ENCODE assay signal across 9 mouse cellular contexts in the genomic region with DNA sequence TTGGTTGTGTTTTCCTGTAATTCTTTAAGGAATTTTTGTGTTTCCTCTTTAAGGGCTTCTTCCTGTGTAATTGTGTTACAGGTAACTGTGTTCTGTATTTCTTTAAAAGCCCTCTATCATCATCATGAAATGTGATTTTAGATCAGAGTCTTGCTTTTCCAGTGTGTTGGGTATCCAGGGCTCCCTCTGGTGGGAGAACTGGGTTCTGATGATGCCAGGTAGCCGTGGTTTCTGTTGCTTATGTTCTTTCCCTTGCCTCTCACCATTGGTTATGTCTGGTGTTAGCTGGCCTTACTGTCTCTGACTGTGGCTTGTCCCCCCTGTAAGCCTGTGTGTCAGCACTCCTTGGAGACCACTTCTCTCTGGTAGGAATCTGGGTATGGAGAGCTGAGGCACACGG. TPM values are rescaled to one million over a fixed set of nuclear protein-coding genes. Genes with fewer than 3 reads are reported as not detected.
DNase-seq lines count a peak whose midpoint lies in the region; ATAC-seq and TF ChIP-seq lines count a peak whose summit lies in the region.
"Had no signal": no experiment of that assay in that cellular context is flagged by ENCODE, and none has a peak within 500 bp of the region (broad histone marks: within the 10 kb centered on the region; RNA-seq: fewer than 3 reads in every experiment).

No protein-coding gene starts in this region.

- no peak for ATAC-seq in stomach, postnatal 0 days (ENCODE audit: low FRiP score, low TSS enrichment)
- no peak for ATAC-seq in frontal cortex, adult (ENCODE audit: low TSS enrichment)

- 58% methylated on average over 2 of the region's 2 CpGs for WGBS in stomach, postnatal 0 days

- no peaks in the 10 kb centered on the region for H3K4me1 ChIP-seq in stomach, postnatal 0 days (replicated peaks; ENCODE audit: control insufficient read depth, insufficient read depth)
- H3K4me1 ChIP-seq: neural tube, embryonic 13.5 days had no signal

- TF ChIP-seq EP300 in stomach, postnatal 0 days (optimal IDR thresholded peaks at IDR 0.05) = no peak

- H3K4me2 ChIP-seq in stomach, postnatal 0 days (replicated peaks; ENCODE audit: low read depth) = no peak overlapping the region
- H3K4me2 ChIP-seq: neural tube, embryonic 13.5 days had no signal

- TF ChIP-seq CTCF in stomach, postnatal 0 days (IDR thresholded peaks at IDR 0.05; ENCODE audit: low read depth) = peak; percentile 77

- no peak overlapping the region for H3K9ac ChIP-seq in stomach, postnatal 0 days (ENCODE audit: low read length)
- H3K9ac ChIP-seq: neural tube, embryonic 13.5 days had no signal

- no peaks in the 10 kb centered on the region for H3K27me3 ChIP-seq in stomach, postnatal 0 days (ENCODE audit: control insufficient read depth, insufficient read depth, low read length)
- H3K27me3 ChIP-seq: neural tube, embryonic 13.5 days had no signal

- H3K27ac ChIP-seq in stomach, postnatal 0 days (replicated peaks) = no peak overlapping the region
- H3K27ac ChIP-seq: neural tube, embryonic 13.5 days had no signal

- H3K9me3 ChIP-seq in stomach, postnatal 0 days (ENCODE audit: control insufficient read depth, low read length) = no peaks in the 10 kb centered on the region
- H3K9me3 ChIP-seq: neural tube, embryonic 13.5 days had no signal

- peaks cover 9% of the 10 kb centered on the region for H3K36me3 ChIP-seq in stomach, postnatal 0 days (ENCODE audit: control insufficient read depth, insufficient read depth, low read length)

- no peak overlapping the region for H3K4me3 ChIP-seq in stomach, postnatal 0 days (ENCODE audit: low read depth, low read length)
- H3K4me3 ChIP-seq: neural tube, embryonic 13.5 days had no signal

- peak; percentile 15 for DNase-seq in heart, postnatal 4 days
- DNase-seq in heart, adult 8-10 months (ENCODE audit: low spot score) = no peak
- peak; percentile 38 for DNase-seq in right cerebral cortex, adult 18-20 months
- DNase-seq in right cerebral cortex, postnatal 25 days = no peak
- peak; percentile 25 to 48 for DNase-seq in cerebellum, postnatal 25 days
- peak; percentile 41 for DNase-seq in stomach, postnatal 0 days (ENCODE audit: low spot score)
- DNase-seq in heart, adult 9 months (ENCODE audit: low spot score in 2 of 2) = no peak

RNA-seq across cellular contexts. Expression of a gene that starts 44.5 kb away (rescaled TPM):
- 10 to 100 TPM; 36.0 to 36.2 TPM for total RNA-seq in heart, postnatal 4 days (2021)
- 1 to 10 TPM; 7.8 to 9.8 (median 8.5) TPM for total RNA-seq in heart, adult 8-10 months (2022)
- polyA plus RNA-seq in stomach, postnatal 0 days (2015; fragmentation: Nextera tagmentation; extraction: Ambion mirVana) = 6.4 and 6.8 TPM in 2 replicates

RNA-seq across cellular contexts. Expression of a gene that starts 55.8 kb away (rescaled TPM):
- total RNA-seq in heart, postnatal 4 days (2021) = 1 to 10 TPM; 1.5 TPM
- total RNA-seq in heart, adult 8-10 months (2022) = 1 to 10 TPM; 1.2 to 1.8 (median 1.4) TPM
- polyA plus RNA-seq in stomach, postnatal 0 days (2015; fragmentation: Nextera tagmentation; extraction: Ambion mirVana) = 0.11 and 0.25 TPM in 2 replicates

Comparison
In these comparisons a context has a peak if more than half of its experiments do, and no peak if none do; other contexts are left out.
1. DNase-seq: peak in heart, postnatal 4 days (single experiment), right cerebral cortex, adult 18-20 months (single experiment), cerebellum, postnatal 25 days (2 of 2) and stomach, postnatal 0 days (single experiment); none in heart, adult 8-10 months (single experiment), right cerebral cortex, postnatal 25 days (single experiment) and heart, adult 9 months (0 of 2).